Mouse (Mus musculus): ENCODE results near the gene Gm13289. TPM values are rescaled to one million over a fixed set of nuclear protein-coding genes. Genes with fewer than 3 reads are reported as not detected.
A peak's percentile ranks its signal among the peaks of the same experiment; 100 is the strongest.
"Not testable (repeated sequence)": the region's sequence is repeated elsewhere in the genome, so short reads cannot be mapped to it uniquely, and the experiment has no call there.

The Gm13289 gene
- polyA plus RNA-seq, 1 experiment: not detected

- not testable (repeated sequence) for H3K27ac ChIP-seq (ENCODE audit: insufficient read depth, low read depth, low read length); H3K36me3 ChIP-seq (ENCODE audit: control insufficient read depth, insufficient read depth, low read length); H3K4me1 ChIP-seq (ENCODE audit: control insufficient read depth, insufficient read depth, insufficient read length, low read length); H3K27me3 ChIP-seq (ENCODE audit: control insufficient read depth, insufficient read depth, low read length)
- 4% methylated on average over 34 of the region's 42 CpGs for WGBS
- peak overlapping the region; percentile 59 for H3K4me3 ChIP-seq (ENCODE audit: low read depth, low read length)
- peak; percentile 34; the same call in 1 of the 2 replicates for TF ChIP-seq CTCF (IDR thresholded peaks at IDR 0.05; ENCODE audit: extremely low read depth, insufficient read length, insufficient replicate concordance, low read depth, low read length)
Measured at GRCm38 (mm10) chr4:88763384-88764018, 13.2 kb upstream of the Gm13289 start.

- not testable (repeated sequence) for H3K4me1 ChIP-seq (ENCODE audit: control insufficient read depth, insufficient read depth, insufficient read length, low read length); H3K4me3 ChIP-seq (ENCODE audit: low read depth, low read length); H3K27me3 ChIP-seq (ENCODE audit: control insufficient read depth, insufficient read depth, low read length); H3K27ac ChIP-seq (ENCODE audit: insufficient read depth, low read depth, low read length); H3K36me3 ChIP-seq (ENCODE audit: control insufficient read depth, insufficient read depth, low read length)
- no CpG with 5 or more reads among the region's 32 CpGs for WGBS
Measured at GRCm38 (mm10) chr4:88773534-88773933, 3.2 kb upstream of the Gm13289 start, which contains the start of gene Gm13290. Gm13290 (plus strand) TSS chr4:88773834.

- H3K4me3 ChIP-seq (ENCODE audit: low read depth, low read length); H3K27me3 ChIP-seq (ENCODE audit: control insufficient read depth, insufficient read depth, low read length); H3K4me1 ChIP-seq (ENCODE audit: control insufficient read depth, insufficient read depth, insufficient read length, low read length); H3K27ac ChIP-seq (ENCODE audit: insufficient read depth, low read depth, low read length); H3K36me3 ChIP-seq (ENCODE audit: control insufficient read depth, insufficient read depth, low read length): not testable (repeated sequence)
- WGBS: no CpG with 5 or more reads among the region's 29 CpGs
Measured at GRCm38 (mm10) chr4:88779550-88779949, 2.8 kb downstream of the Gm13289 start, which contains the start of gene Gm13272. Gm13272 (plus strand) TSS chr4:88779850.

- not testable (repeated sequence) for H3K27ac ChIP-seq (ENCODE audit: insufficient read depth, low read depth, low read length); H3K4me1 ChIP-seq (ENCODE audit: control insufficient read depth, insufficient read depth, insufficient read length, low read length); H3K27me3 ChIP-seq (ENCODE audit: control insufficient read depth, insufficient read depth, low read length); H3K4me3 ChIP-seq (ENCODE audit: low read depth, low read length); H3K36me3 ChIP-seq (ENCODE audit: control insufficient read depth, insufficient read depth, low read length)
- WGBS: 51% methylated on average over 16 of the region's 18 CpGs
Measured at GRCm38 (mm10) chr4:88780320-88780719, 3.6 kb downstream of the Gm13289 start.

GRCm38 (mm10) chr4:88781831-88782230 lies 5.1 kb downstream of the Gm13289 start, which contains the start of gene Ifnz:
Ifnz (plus strand) TSS chr4:88782131.
- not testable (repeated sequence) for H3K27ac ChIP-seq (ENCODE audit: insufficient read depth, low read depth, low read length); H3K4me1 ChIP-seq (ENCODE audit: control insufficient read depth, insufficient read depth, insufficient read length, low read length); H3K36me3 ChIP-seq (ENCODE audit: control insufficient read depth, insufficient read depth, low read length); H3K27me3 ChIP-seq (ENCODE audit: control insufficient read depth, insufficient read depth, low read length)
- peak within 1 kb of the TSS; percentile 45 for H3K4me3 ChIP-seq (ENCODE audit: low read depth, low read length)
- WGBS: 16% methylated on average over 5 of the region's 7 CpGs

- H3K4me3 ChIP-seq (ENCODE audit: low read depth, low read length): peak overlapping the region; percentile 45
Measured at GRCm38 (mm10) chr4:88782335-88782734, 5.6 kb downstream of the Gm13289 start.

GRCm38 (mm10) chr4:88785409-88785808 lies 8.7 kb downstream of the Gm13289 start, which contains the start of gene Gm13276:
Gm13276 (plus strand) TSS chr4:88785709.
- not testable (repeated sequence) for H3K4me3 ChIP-seq (ENCODE audit: low read depth, low read length); H3K4me1 ChIP-seq (ENCODE audit: control insufficient read depth, insufficient read depth, insufficient read length, low read length); H3K27ac ChIP-seq (ENCODE audit: insufficient read depth, low read depth, low read length); H3K27me3 ChIP-seq (ENCODE audit: control insufficient read depth, insufficient read depth, low read length); H3K36me3 ChIP-seq (ENCODE audit: control insufficient read depth, insufficient read depth, low read length)
- WGBS: no CpG with 5 or more reads among the region's 27 CpGs

More at GRCm38 (mm10) chr4:88782335-88782734, 5.6 kb downstream of the Gm13289 start:
- not testable (repeated sequence) for H3K36me3 ChIP-seq (ENCODE audit: control insufficient read depth, insufficient read depth, low read length); H3K27me3 ChIP-seq (ENCODE audit: control insufficient read depth, insufficient read depth, low read length); H3K27ac ChIP-seq (ENCODE audit: insufficient read depth, low read depth, low read length); H3K4me1 ChIP-seq (ENCODE audit: control insufficient read depth, insufficient read depth, insufficient read length, low read length)
- 2% methylated on average over 4 of the region's 31 CpGs for WGBS

GRCm38 (mm10) chr4:88788402-88788801 lies 11.7 kb downstream of the Gm13289 start, which contains the start of gene Gm13277:
Gm13277 (plus strand) TSS chr4:88788632.
- H3K36me3 ChIP-seq (ENCODE audit: control insufficient read depth, insufficient read depth, low read length); H3K27ac ChIP-seq (ENCODE audit: insufficient read depth, low read depth, low read length); H3K4me3 ChIP-seq (ENCODE audit: low read depth, low read length); H3K4me1 ChIP-seq (ENCODE audit: control insufficient read depth, insufficient read depth, insufficient read length, low read length); H3K27me3 ChIP-seq (ENCODE audit: control insufficient read depth, insufficient read depth, low read length): not testable (repeated sequence)
- WGBS: 0% methylated on average over 6 of the region's 28 CpGs

GRCm38 (mm10) chr4:88791250-88791649 lies 14.5 kb downstream of the Gm13289 start, which contains the start of gene Gm13278:
Gm13278 (plus strand) TSS chr4:88791550.
- not testable (repeated sequence) for H3K27ac ChIP-seq (ENCODE audit: insufficient read depth, low read depth, low read length); H3K36me3 ChIP-seq (ENCODE audit: control insufficient read depth, insufficient read depth, low read length)
- no CpG with 5 or more reads among the region's 28 CpGs for WGBS

GRCm38 (mm10) chr4:88793936-88794675 lies 17.4 kb downstream of the Gm13289 start, which contains the start of gene Gm13275:
Gm13275 (plus strand) TSS chr4:88794487.
- H3K27me3 ChIP-seq (ENCODE audit: control insufficient read depth, insufficient read depth, low read length); H3K4me3 ChIP-seq (ENCODE audit: low read depth, low read length); H3K27ac ChIP-seq (ENCODE audit: insufficient read depth, low read depth, low read length); H3K4me1 ChIP-seq (ENCODE audit: control insufficient read depth, insufficient read depth, insufficient read length, low read length); H3K36me3 ChIP-seq (ENCODE audit: control insufficient read depth, insufficient read depth, low read length): not testable (repeated sequence)
- under 1% methylated on average over 16 of the region's 52 CpGs for WGBS

More at GRCm38 (mm10) chr4:88791250-88791649, 14.5 kb downstream of the Gm13289 start, which contains the start of gene Gm13278:
- not testable (repeated sequence) for H3K27me3 ChIP-seq (ENCODE audit: control insufficient read depth, insufficient read depth, low read length); H3K4me3 ChIP-seq (ENCODE audit: low read depth, low read length); H3K4me1 ChIP-seq (ENCODE audit: control insufficient read depth, insufficient read depth, insufficient read length, low read length)

- no CpG with 5 or more reads among the region's 28 CpGs for WGBS
- H3K4me1 ChIP-seq (ENCODE audit: control insufficient read depth, insufficient read depth, insufficient read length, low read length); H3K36me3 ChIP-seq (ENCODE audit: control insufficient read depth, insufficient read depth, low read length): not testable (repeated sequence)
Measured at GRCm38 (mm10) chr4:88797097-88797496, 20.4 kb downstream of the Gm13289 start, which contains the start of gene Gm13279. Gm13279 (plus strand) TSS chr4:88797397.

More at GRCm38 (mm10) chr4:88797097-88797496, 20.4 kb downstream of the Gm13289 start, which contains the start of gene Gm13279:
- not testable (repeated sequence) for H3K27me3 ChIP-seq (ENCODE audit: control insufficient read depth, insufficient read depth, low read length); H3K27ac ChIP-seq (ENCODE audit: insufficient read depth, low read depth, low read length); H3K4me3 ChIP-seq (ENCODE audit: low read depth, low read length)
